Mouse (Mus musculus): Measurements from ENCODE around the gene 5730455P16Rik. TPM values are rescaled to one million over a fixed set of nuclear protein-coding genes. Genes with fewer than 3 reads are reported as not detected.
"Not testable (repeated sequence)": the region's sequence is repeated elsewhere in the genome, so short reads cannot be mapped to it uniquely, and the experiment has no call there.

The 5730455P16Rik gene
- polyA plus RNA-seq, 2 experiments = 2.4 to 5.1 TPM

DNA sequence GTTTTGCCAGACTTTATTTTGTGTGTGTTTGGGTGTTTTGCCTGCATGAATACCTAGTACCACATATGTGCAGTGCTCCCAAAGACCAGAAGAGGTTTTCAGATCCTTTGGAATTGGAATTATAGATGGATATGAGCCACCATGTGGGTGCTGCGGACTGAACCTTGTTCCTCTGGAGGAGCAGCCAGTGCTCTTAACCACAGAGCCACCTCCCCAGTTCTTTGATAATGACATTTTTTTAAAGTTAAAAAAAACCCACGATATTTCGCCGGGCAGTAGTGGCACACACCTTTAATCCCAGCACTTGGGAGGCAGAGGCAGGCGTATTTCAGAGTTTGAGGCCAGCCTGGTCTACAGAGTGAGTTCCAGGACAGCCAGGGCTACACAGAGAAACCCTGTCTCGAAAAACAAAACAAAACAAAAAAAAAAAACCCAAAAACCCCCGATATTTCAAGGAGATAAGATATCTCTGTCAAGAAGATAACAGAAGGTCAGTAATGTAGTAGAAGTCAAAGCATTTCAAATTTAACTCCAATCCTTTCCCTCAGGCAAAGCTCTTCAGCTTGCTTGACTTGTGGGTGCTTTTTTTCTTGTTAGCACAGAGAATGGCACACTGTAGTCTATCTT is 43.7 kb upstream of the 5730455P16Rik start:
- Histone ChIP-seq H3K27ac (no peak overlapping the region), H3K4me2 (ENCODE audit: low read depth) (no peak overlapping the region), H3K9ac (replicated peaks) (no peak overlapping the region), H3K9me3 (ENCODE audit: control insufficient read depth, low read length) (no peaks in the 10 kb centered on the region), H3K4me3 (ENCODE audit: insufficient read depth in 1 of 2, low read depth in 2 of 2, low read length in 2 of 2) (no peak overlapping the region), H3K27me3 (ENCODE audit: control insufficient read depth, insufficient read depth, low read length) (no peaks in the 10 kb centered on the region), H3K36me3 (replicated peaks; ENCODE audit: control insufficient read depth, insufficient read depth, low read depth) (no peaks in the 10 kb centered on the region), H3K4me1 (replicated peaks; ENCODE audit: control insufficient read depth in 2 of 2, insufficient read depth in 2 of 2, low read length in 1 of 2) (peaks cover 0 to 6% of the 10 kb centered on the region in 2 experiments; a peak in 3 of 4 replicates)
- no peak for TF ChIP-seq CTCF (IDR thresholded peaks at IDR 0.05; ENCODE audit: low read depth)
- TF ChIP-seq EP300 (IDR thresholded peaks at IDR 0.05; ENCODE audit: low read depth) = no peak
- DNase-seq (ENCODE audit: low read depth in 3 of 3, low spot score in 3 of 3) = no peak
- whole genome bisulfite sequencing (ENCODE audit: insufficient replicate concordance) = 37% methylated on average over 7 of the region's 7 CpGs
- ATAC-seq (ENCODE audit: insufficient read depth) = no peak

DNA sequence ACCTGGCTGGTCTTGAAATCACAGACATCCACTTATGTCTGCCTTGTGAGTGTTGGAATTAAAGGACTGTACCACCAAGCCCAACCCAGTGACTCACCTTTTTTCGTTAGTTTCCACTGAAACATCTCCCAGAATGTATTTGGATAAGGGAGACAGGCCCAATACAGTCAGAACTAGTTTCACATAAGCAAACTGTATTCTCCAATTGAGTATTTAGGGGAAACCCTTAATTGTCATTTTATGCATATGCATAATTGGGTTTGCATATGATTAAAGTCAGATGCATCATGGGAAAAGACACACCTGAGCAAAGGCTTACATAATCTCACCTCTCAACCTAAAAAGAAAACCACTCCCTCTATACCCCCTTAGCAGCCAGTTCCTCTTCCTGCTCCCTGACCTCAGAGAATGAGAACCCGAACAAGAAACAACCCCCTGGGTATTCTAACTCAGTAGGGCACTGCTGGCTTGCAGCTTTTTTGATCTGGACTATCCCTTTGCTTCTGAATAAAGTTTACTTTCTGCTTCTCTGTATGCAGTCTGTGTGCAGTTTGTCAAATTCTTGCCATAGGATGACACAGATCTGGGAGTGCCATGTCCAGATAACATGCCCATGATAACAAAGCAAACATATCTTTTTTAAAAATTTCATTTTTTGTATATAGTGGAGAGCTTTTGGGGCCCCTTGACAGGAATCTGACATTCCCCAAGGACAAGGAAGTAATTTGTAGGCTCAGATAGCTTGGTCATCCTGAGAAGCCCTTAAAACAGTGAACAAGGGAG is 42.6 kb upstream of the 5730455P16Rik start:
- Histone ChIP-seq H3K4me2 (ENCODE audit: low read depth) (no peak overlapping the region), H3K9ac (replicated peaks) (no peak overlapping the region), H3K4me1 (replicated peaks; ENCODE audit: control insufficient read depth in 2 of 2, insufficient read depth in 2 of 2, low read length in 1 of 2) (peaks cover 0 to 6% of the 10 kb centered on the region in 2 experiments; a peak in 3 of 4 replicates), H3K4me3 (ENCODE audit: insufficient read depth in 1 of 2, low read depth in 2 of 2, low read length in 2 of 2) (no peak overlapping the region), H3K27me3 (ENCODE audit: control insufficient read depth, insufficient read depth, low read length) (no peaks in the 10 kb centered on the region), H3K27ac (no peak overlapping the region), H3K36me3 (replicated peaks; ENCODE audit: control insufficient read depth, insufficient read depth, low read depth) (no peaks in the 10 kb centered on the region), H3K9me3 (ENCODE audit: control insufficient read depth, low read length) (no peaks in the 10 kb centered on the region)
- DNase-seq (ENCODE audit: low read depth in 3 of 3, low spot score in 3 of 3) = no peak
- ATAC-seq (ENCODE audit: insufficient read depth) = no peak
- TF ChIP-seq EP300 (IDR thresholded peaks at IDR 0.05; ENCODE audit: low read depth) = no peak
- no peak for TF ChIP-seq CTCF (IDR thresholded peaks at IDR 0.05; ENCODE audit: low read depth)
- WGBS (ENCODE audit: insufficient replicate concordance) = 31% methylated on average over 2 of the region's 2 CpGs

DNA sequence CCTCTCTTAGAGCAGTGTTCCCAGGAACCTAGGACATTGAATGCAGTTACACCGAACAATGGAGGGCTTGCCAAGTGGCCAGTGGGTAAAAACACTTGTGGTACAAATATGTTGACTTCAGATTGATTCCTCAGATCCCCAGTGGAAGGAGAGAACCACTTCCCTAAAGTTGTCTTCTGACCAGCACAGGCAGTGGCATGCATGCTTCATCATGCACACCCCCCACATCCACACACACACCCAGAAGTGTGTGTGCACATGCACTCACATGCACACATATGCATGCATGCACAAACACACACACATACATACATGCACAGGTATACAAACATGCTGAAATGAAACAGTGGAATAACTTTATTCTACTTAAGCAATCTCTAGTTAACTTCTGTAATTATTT is 41.9 kb upstream of the 5730455P16Rik start:
- Histone ChIP-seq H3K27me3 (ENCODE audit: control insufficient read depth, insufficient read depth, low read length) (no peaks in the 10 kb centered on the region), H3K27ac (no peak overlapping the region), H3K4me2 (ENCODE audit: low read depth) (no peak overlapping the region), H3K9ac (replicated peaks) (no peak overlapping the region), H3K36me3 (replicated peaks; ENCODE audit: control insufficient read depth, insufficient read depth, low read depth) (no peaks in the 10 kb centered on the region; the same call in 1 of the 2 replicates), H3K4me1 (replicated peaks; ENCODE audit: control insufficient read depth in 2 of 2, insufficient read depth in 2 of 2, low read length in 1 of 2) (peaks cover 0 to 6% of the 10 kb centered on the region in 2 experiments; a peak in 3 of 4 replicates), H3K9me3 (ENCODE audit: control insufficient read depth, low read length) (no peaks in the 10 kb centered on the region), H3K4me3 (ENCODE audit: insufficient read depth in 1 of 2, low read depth in 2 of 2, low read length in 2 of 2) (no peak overlapping the region)
- 85% methylated on average over 1 of the region's 1 CpGs for WGBS (ENCODE audit: insufficient replicate concordance)
- no peak for TF ChIP-seq CTCF (IDR thresholded peaks at IDR 0.05; ENCODE audit: low read depth)
- no peak for TF ChIP-seq EP300 (IDR thresholded peaks at IDR 0.05; ENCODE audit: low read depth)
- DNase-seq (ENCODE audit: low read depth in 3 of 3, low spot score in 3 of 3) (no peak), ATAC-seq (ENCODE audit: insufficient read depth) (no peak)

DNA sequence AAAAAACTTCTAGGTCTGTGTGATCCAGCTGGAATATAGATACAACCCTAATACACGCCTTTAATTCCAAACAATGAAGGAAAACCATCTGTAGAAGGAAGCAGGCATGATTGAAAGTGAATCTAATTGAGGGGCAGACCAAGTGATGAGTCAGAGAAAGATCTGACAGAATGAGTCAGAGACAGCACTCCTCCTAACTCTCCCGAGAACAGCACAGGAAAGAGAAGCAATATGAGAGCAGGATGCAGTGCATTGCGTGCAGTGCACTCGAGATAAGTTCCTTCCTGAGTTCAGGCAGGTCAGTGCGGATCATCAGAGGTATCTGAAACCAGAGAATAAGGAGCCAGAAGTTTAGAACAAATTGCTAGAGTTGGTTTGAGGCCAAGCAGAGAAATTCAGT is 39.3 kb upstream of the 5730455P16Rik start:
- H3K4me2 ChIP-seq (ENCODE audit: low read depth) = no peak overlapping the region
- no peak overlapping the region for H3K9ac ChIP-seq (replicated peaks)
- TF ChIP-seq CTCF (IDR thresholded peaks at IDR 0.05; ENCODE audit: low read depth) (no peak), EP300 (IDR thresholded peaks at IDR 0.05; ENCODE audit: low read depth) (no peak)
- no peaks in the 10 kb centered on the region for H3K27me3 ChIP-seq (ENCODE audit: control insufficient read depth, insufficient read depth, low read length)
- H3K27ac ChIP-seq = no peak overlapping the region
- 66% methylated on average over 5 of the region's 5 CpGs for WGBS (ENCODE audit: insufficient replicate concordance)
- H3K4me1 ChIP-seq (replicated peaks; ENCODE audit: control insufficient read depth in 2 of 2, insufficient read depth in 2 of 2, low read length in 1 of 2) = peaks cover 0 to 6% of the 10 kb centered on the region in 2 experiments; a peak in 2 of 4 replicates
- ATAC-seq (ENCODE audit: insufficient read depth) (no peak), DNase-seq (ENCODE audit: low read depth in 3 of 3, low spot score in 3 of 3) (no peak)
- H3K9me3 ChIP-seq (ENCODE audit: control insufficient read depth, low read length) = no peaks in the 10 kb centered on the region
- H3K36me3 ChIP-seq (replicated peaks; ENCODE audit: control insufficient read depth, insufficient read depth, low read depth) = no peaks in the 10 kb centered on the region; the same call in 1 of the 2 replicates
- H3K4me3 ChIP-seq (ENCODE audit: insufficient read depth in 1 of 2, low read depth in 2 of 2, low read length in 2 of 2) = no peak overlapping the region

DNA sequence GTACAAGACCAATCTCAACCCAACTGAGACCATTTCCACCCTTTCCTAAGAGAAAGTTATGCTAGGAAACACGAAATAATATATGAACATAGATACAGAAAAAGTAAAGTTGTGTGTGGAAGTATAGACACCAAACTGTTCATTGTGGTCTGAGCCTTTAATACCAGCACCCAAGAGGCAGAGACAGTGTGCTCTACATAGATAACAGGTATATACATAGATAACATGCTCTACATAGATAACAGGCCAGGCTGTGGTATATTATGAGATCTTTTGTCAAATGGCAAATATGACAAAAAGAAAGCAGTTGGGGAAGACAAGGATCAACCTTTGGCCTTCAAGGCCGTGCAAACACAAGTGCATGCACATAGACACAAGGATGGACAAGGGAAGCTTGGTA is 32.5 kb upstream of the 5730455P16Rik start:
- H3K9ac ChIP-seq (replicated peaks) = no peak overlapping the region
- ATAC-seq (ENCODE audit: insufficient read depth) (peak; percentile 37; the same call in 1 of the 2 replicates), DNase-seq (ENCODE audit: low read depth in 3 of 3, low spot score in 3 of 3) (no peak)
- TF ChIP-seq EP300 (IDR thresholded peaks at IDR 0.05; ENCODE audit: low read depth) = no peak
- no peak for TF ChIP-seq CTCF (IDR thresholded peaks at IDR 0.05; ENCODE audit: low read depth)
- H3K9me3 ChIP-seq (ENCODE audit: control insufficient read depth, low read length) = no peaks in the 10 kb centered on the region
- peaks cover 33% of the 10 kb centered on the region for H3K36me3 ChIP-seq (replicated peaks; ENCODE audit: control insufficient read depth, insufficient read depth, low read depth)
- no peak overlapping the region for H3K27ac ChIP-seq
- WGBS (ENCODE audit: insufficient replicate concordance) = 50% methylated on average over 2 of the region's 2 CpGs
- H3K27me3 ChIP-seq (ENCODE audit: control insufficient read depth, insufficient read depth, low read length) = no peaks in the 10 kb centered on the region
- H3K4me3 ChIP-seq (ENCODE audit: insufficient read depth in 1 of 2, low read depth in 2 of 2, low read length in 2 of 2) = no peak overlapping the region
- H3K4me1 ChIP-seq (replicated peaks; ENCODE audit: control insufficient read depth in 2 of 2, insufficient read depth in 2 of 2, low read length in 1 of 2) = peaks cover 5 to 8% of the 10 kb centered on the region in 2 experiments; a peak in 3 of 4 replicates
- no peak overlapping the region for H3K4me2 ChIP-seq (ENCODE audit: low read depth)

DNA sequence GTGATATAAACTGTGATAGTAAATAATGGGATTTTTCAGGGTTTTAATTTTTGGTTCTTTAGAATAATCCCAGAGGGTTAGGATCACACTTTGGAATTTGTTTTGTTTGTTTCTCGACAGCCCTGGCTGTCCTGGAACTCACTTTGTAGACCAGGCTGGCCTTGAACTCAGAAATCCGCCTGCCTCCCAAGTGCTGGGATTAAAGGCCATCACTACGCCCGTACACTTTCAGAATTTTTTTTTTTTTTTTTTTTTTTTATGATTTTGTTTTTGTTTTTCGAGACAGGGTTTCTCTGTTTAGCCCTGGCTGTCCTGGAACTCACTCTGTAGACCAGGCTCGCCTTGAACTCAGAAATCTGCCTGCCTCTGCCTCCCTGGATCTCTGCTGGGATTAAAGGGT is 30.0 kb upstream of the 5730455P16Rik start:
- H3K9me3 ChIP-seq (ENCODE audit: control insufficient read depth, low read length); DNase-seq (ENCODE audit: low read depth in 3 of 3, low spot score in 3 of 3); H3K27me3 ChIP-seq (ENCODE audit: control insufficient read depth, insufficient read depth, low read length); H3K9ac ChIP-seq (replicated peaks); ATAC-seq (ENCODE audit: insufficient read depth); H3K4me2 ChIP-seq (ENCODE audit: low read depth); H3K27ac ChIP-seq; H3K4me1 ChIP-seq (replicated peaks; ENCODE audit: control insufficient read depth in 2 of 2, insufficient read depth in 2 of 2, low read length in 1 of 2); H3K4me3 ChIP-seq (ENCODE audit: insufficient read depth in 1 of 2, low read depth in 2 of 2, low read length in 2 of 2): not testable (repeated sequence)
- 86% methylated on average over 6 of the region's 6 CpGs for WGBS (ENCODE audit: insufficient replicate concordance)
- peaks cover 50% of the 10 kb centered on the region for H3K36me3 ChIP-seq (replicated peaks; ENCODE audit: control insufficient read depth, insufficient read depth, low read depth)
